Mouse (Mus musculus): Measurements from ENCODE around the gene Alg12.
A peak's percentile ranks its signal among the peaks of the same experiment; 100 is the strongest.
"Not testable (repeated sequence)": the region's sequence is repeated elsewhere in the genome, so short reads cannot be mapped to it uniquely, and the experiment has no call there.

Gene Alg12

GRCm38 (mm10) chr15:88832536-88832935, 13.4 kb upstream of the Alg12 start:
- no peak for DNase-seq (ENCODE audit: inconsistent age in 2 of 2, low spot score in 1 of 2)

DNA sequence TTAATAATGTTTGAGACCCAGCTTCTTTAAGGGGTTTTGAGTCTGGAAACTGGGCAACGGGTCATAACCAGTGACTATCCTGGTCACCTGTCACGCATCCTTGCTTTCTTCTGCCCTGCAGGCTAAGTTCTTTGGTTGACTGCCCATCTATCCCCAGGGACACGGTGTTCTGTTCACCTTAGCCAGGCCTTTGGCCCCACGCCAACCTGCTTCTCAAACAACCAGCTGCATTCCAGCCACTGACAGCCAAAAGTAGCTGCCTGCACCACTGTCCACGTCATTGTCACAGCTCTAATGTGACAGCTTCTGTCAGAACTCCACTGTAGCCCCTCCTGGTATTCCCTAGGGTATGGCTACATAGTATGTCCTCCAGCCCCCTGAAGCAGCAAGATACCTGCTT, 12.4 kb upstream of the Alg12 start:
- DNase-seq (ENCODE audit: inconsistent age in 2 of 2, low spot score in 1 of 2): peak; percentile 80 to 86

GRCm38 (mm10) chr15:88830696-88831095, 11.6 kb upstream of the Alg12 start:
- DNase-seq (ENCODE audit: inconsistent age in 2 of 2, low spot score in 1 of 2): no peak

- DNase-seq (ENCODE audit: inconsistent age in 2 of 2, low spot score in 1 of 2): peak; percentile 61 to 77
These were observed 10.8 kb upstream of the Alg12 start for GRCm38 (mm10) chr15:88829791-88830440.

- DNase-seq (ENCODE audit: inconsistent age in 2 of 2, low spot score in 1 of 2): peak; percentile 91 to 97
These were observed 9.9 kb upstream of the Alg12 start for GRCm38 (mm10) chr15:88828800-88829705.

GRCm38 (mm10) chr15:88827991-88828799, 9.1 kb upstream of the Alg12 start:
- peak; percentile 82 to 92 for DNase-seq (ENCODE audit: inconsistent age in 2 of 2, low spot score in 1 of 2)

- DNase-seq (ENCODE audit: inconsistent age in 2 of 2, low spot score in 1 of 2): no peak
These were observed 8.3 kb upstream of the Alg12 start for GRCm38 (mm10) chr15:88827466-88827865.

GRCm38 (mm10) chr15:88823376-88823775, 4.3 kb upstream of the Alg12 start:
- no peak for DNase-seq (ENCODE audit: inconsistent age in 2 of 2, low spot score in 1 of 2)

- DNase-seq (ENCODE audit: inconsistent age in 2 of 2, low spot score in 1 of 2): peak in 1 of 2 experiments; percentile 51
These were observed 3.4 kb upstream of the Alg12 start for GRCm38 (mm10) chr15:88822513-88822912.

GRCm38 (mm10) chr15:88821403-88821802, 2.3 kb upstream of the Alg12 start:
- DNase-seq (ENCODE audit: inconsistent age in 2 of 2, low spot score in 1 of 2): no peak

- DNase-seq (ENCODE audit: inconsistent age in 2 of 2, low spot score in 1 of 2): no peak
These were observed 787 bp upstream of the Alg12 start for GRCm38 (mm10) chr15:88819906-88820303.

- DNase-seq (ENCODE audit: inconsistent age in 2 of 2, low spot score in 1 of 2): peak in 1 of 2 experiments; percentile 69
These were observed 3.9 kb downstream of the Alg12 start for GRCm38 (mm10) chr15:88815196-88815700.

DNA sequence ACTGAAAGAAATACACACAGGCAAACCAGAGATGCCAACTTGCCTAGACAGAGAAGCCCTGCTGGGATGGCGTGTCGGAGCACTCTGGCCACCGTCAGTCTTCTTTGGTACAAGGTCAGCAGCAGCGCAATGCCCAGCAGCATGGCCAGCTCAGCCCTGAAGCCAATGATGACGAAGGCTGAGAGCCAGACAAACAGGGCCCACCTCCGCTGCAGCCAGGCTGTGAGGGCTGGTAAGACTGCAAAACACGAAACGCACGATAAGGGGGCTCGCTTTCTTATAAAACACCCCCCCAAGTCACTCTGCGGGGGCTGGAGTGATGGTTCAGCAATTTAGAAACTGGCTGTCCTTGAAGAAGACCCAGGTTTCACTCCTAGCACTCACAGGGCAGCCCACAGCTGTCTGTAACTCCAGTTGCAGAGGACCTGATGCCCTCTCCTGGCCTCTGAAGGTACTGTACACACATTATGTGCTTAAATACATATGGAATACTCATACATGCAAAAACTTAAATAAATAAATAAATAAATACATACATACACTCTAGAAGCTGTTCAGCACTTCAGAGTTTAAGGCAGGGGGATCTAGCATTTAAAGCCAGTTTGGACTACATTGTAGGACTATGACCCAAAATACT, 4.6 kb downstream of the Alg12 start:
- peak in 1 of 2 experiments; percentile 59 for DNase-seq (ENCODE audit: inconsistent age in 2 of 2, low spot score in 1 of 2)

DNA sequence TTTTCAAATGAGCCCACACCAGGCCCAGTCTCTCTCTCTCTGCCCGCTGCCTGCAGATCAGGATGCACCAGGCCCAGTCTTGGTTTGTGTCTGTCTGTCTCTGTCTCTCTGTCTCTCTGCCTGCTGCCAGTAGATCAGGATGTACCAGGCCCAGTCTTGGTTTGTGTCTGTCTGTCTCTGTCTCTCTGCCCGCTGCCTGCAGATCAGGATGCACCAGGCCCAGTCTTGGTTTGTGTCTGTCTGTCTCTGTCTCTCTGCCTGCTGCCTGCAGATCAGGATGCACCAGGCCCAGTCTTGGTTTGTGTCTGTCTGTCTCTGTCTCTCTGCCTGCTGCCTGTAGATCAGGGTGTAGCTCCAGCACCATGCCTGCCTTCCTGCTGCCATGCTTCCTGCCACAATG, 5.2 kb downstream of the Alg12 start:
- not testable (repeated sequence) for DNase-seq (ENCODE audit: inconsistent age in 2 of 2, low spot score in 1 of 2)

DNA sequence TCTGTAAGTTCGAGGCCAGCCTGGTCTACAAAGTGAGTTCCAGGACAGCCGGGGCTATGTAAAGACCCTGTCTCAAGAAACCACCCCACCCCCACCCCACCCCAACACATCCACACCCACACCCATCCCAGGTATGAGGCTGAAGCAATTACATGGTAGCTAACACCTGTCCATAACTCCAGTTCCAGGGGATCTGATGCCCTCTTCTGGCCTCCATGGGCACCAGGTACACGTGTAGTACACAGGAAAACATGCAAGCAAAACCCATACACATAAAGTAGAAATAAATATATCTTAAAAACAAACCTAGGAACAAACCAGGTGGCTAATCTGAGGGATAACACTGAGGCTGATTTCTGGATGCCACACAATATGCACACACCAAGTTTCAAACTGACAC, 5.9 kb downstream of the Alg12 start:
- DNase-seq (ENCODE audit: inconsistent age in 2 of 2, low spot score in 1 of 2): no peak

DNA sequence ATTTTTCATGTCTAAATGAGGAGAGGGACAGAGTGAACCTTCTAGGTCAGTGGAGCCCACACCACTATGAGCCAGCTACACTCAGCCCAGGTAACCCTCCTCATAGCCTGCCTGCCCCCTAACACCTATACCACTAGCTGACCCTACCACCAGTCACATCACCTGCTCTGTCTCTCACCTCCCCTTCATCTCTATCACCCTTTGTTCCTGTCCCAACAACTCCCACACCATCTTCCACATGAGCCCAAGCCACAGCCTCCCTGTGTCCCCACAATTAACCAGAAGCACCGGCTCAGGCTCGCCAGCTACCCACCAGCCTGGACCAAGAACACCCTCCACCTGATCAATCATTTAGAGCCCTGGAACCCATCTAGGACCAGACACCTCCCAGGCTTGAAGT, 8.7 kb downstream of the Alg12 start:
- no peak for DNase-seq (ENCODE audit: inconsistent age in 2 of 2, low spot score in 1 of 2)

DNA sequence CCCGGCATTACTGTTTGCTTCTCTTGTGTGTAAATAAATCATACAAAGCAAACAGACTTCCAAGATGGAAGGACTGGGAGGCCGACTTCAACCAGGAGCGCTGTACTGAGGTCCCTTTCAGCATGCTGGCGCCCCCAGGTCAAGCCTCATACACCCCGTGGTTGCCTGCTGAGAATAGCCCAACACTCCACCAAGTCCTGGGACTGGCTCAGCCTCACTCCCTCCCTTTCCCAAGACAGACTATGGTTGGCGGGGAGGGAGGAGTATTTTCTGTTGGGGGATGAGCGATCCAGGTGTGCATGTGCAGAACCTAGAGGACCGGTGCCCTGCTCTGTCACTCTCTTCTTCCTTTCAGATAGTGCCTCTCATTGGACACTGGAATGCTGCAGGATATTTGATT, 11.0 kb downstream of the Alg12 start:
- no peak for DNase-seq (ENCODE audit: inconsistent age in 2 of 2, low spot score in 1 of 2)

DNA sequence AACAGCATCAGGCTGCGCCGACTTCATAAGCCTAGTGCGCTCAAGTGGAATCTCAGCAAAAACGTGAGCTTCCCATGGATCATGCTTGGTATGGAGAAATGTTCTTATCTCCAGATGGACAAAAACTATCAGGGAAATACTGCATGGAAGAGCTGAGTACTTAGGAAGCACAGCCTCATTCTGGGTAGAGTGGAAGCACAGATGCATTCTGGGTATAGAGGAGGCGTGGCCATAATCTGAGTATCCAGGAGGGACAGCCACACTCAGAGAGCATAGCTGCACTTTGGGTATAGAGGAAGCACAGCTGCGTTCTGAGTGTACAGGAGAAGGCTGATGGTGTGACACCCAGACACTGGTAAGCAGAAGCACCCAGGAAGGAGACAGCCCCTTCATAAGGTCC, 16.8 kb downstream of the Alg12 start:
- DNase-seq (ENCODE audit: inconsistent age in 2 of 2, low spot score in 1 of 2): no peak

DNA sequence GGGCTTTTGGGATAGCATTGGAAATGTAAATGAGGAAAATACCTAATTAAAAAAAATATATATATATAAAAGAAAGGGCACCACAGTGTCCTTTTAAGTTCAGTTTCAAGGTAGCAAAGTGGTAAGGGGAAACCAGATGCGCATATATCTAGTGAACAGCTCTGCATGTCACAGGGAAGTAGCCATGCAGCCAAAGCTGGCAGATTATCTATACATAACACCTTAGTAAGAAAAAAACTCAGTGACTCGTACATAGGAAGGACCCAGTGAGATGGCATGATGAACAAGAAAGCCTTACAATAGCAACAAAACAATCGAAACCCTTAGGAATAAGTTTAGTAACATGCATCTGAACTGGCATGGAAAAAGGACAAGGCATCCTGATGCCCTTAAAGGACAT, 17.2 kb downstream of the Alg12 start:
- no peak for DNase-seq (ENCODE audit: inconsistent age in 2 of 2, low spot score in 1 of 2)

- no peak for DNase-seq (ENCODE audit: inconsistent age in 2 of 2, low spot score in 1 of 2)
These were observed 18.2 kb downstream of the Alg12 start for GRCm38 (mm10) chr15:88800921-88801354.

GRCm38 (mm10) chr15:88799950-88800371, 19.2 kb downstream of the Alg12 start:
- DNase-seq (ENCODE audit: inconsistent age in 2 of 2, low spot score in 1 of 2): no peak
